In the genomic region with DNA sequence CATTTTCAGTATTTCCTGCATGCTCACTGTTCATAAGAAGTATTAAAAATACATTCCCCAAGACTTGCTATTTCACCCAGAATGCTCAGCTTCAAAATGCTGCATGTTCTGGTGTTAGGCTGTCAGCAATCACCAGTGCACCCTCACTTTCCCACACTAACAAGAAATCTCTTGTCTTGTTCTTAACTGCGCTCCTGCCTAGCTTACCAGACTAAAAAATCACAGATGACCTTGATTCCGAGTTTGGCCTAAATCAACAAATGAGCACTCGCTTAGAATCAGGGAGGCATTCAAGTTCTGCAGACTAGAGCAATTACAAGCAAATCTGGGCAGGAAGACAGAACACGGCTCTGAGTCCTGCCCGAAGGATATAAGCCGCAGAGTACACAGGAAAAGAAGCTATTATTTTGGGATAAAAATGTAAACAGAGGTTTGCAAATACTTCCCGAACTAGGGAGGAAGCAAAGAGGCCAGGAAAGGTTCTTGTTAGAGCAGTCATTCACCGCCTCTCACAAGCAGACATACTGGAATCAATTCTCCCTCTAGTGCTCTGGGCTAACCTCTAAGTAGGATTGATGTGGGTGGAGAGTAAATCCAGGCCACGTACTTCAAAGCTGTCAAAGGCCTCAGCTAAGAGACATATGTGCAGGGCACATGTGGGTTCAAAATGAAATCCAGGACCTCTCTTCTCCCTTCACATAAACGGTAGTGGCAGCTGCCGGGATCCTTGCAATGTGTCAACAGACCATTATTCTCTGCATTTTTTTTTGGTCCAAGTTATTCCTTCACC, we compare ENCODE assay signal across 11 mouse cellular contexts.
DNase-seq lines count a peak whose midpoint lies in the region; ATAC-seq lines count a peak whose summit lies in the region.
"Had no signal": no experiment of that assay in that cellular context is flagged by ENCODE, and none has a peak within 500 bp of the region (broad histone marks: within the 10 kb centered on the region; RNA-seq: fewer than 3 reads in every experiment).

No protein-coding gene starts in this region.

- no peaks in the 10 kb centered on the region for H3K27me3 ChIP-seq in hindbrain, embryonic 15.5 days
- no peaks in the 10 kb centered on the region for H3K27me3 ChIP-seq in hindbrain, embryonic 12.5 days
- H3K27me3 ChIP-seq in neural tube, embryonic 15.5 days (replicated peaks), result no peaks in the 10 kb centered on the region
- H3K27me3 ChIP-seq in intestine, embryonic 15.5 days (replicated peaks), result no peaks in the 10 kb centered on the region
- no peaks in the 10 kb centered on the region for H3K27me3 ChIP-seq in stomach, embryonic 16.5 days (ENCODE audit: control insufficient read depth, insufficient read depth, low read length)

- no peak overlapping the region for H3K9ac ChIP-seq in hindbrain, embryonic 15.5 days
- no peak overlapping the region for H3K9ac ChIP-seq in hindbrain, embryonic 12.5 days
- no peak overlapping the region for H3K9ac ChIP-seq in neural tube, embryonic 15.5 days (replicated peaks)
- H3K9ac ChIP-seq in intestine, embryonic 15.5 days, result no peak overlapping the region
- no peak overlapping the region for H3K9ac ChIP-seq in stomach, embryonic 16.5 days (ENCODE audit: low read length)

- H3K36me3 ChIP-seq in hindbrain, embryonic 15.5 days, result no peaks in the 10 kb centered on the region
- 0 out of 2 replicates have a peak, but pooled peaks cover 3% of the 10 kb centered on the region for H3K36me3 ChIP-seq in hindbrain, embryonic 12.5 days
- H3K36me3 ChIP-seq in neural tube, embryonic 15.5 days, result 0 out of 2 replicates have a peak, but pooled peaks cover 5% of the 10 kb centered on the region
- H3K36me3 ChIP-seq in intestine, embryonic 15.5 days, result no peaks in the 10 kb centered on the region
- H3K36me3 ChIP-seq in stomach, embryonic 16.5 days (ENCODE audit: control insufficient read depth, insufficient read depth, low read length), result no peaks in the 10 kb centered on the region

- WGBS in hindbrain, embryonic 15.5 days, result 69% methylated on average over 11 of the region's 11 CpGs
- WGBS in hindbrain, embryonic 12.5 days, result 72% methylated on average over 11 of the region's 11 CpGs
- 78% methylated on average over 11 of the region's 11 CpGs for WGBS in neural tube, embryonic 15.5 days
- 16% methylated on average over 11 of the region's 11 CpGs for WGBS in intestine, embryonic 15.5 days
- whole genome bisulfite sequencing in stomach, embryonic 16.5 days, result 9% methylated on average over 11 of the region's 11 CpGs

- peaks cover 14% of the 10 kb centered on the region for H3K4me1 ChIP-seq in hindbrain, embryonic 15.5 days (replicated peaks)
- 0 out of 2 replicates have a peak, but pooled peaks cover 4% of the 10 kb centered on the region for H3K4me1 ChIP-seq in hindbrain, embryonic 12.5 days
- H3K4me1 ChIP-seq in neural tube, embryonic 15.5 days, result peaks cover 22% of the 10 kb centered on the region
- H3K4me1 ChIP-seq in intestine, embryonic 15.5 days (replicated peaks), result 0 out of 2 replicates have a peak, but pooled peaks cover 10% of the 10 kb centered on the region
- peaks cover 14% of the 10 kb centered on the region for H3K4me1 ChIP-seq in stomach, embryonic 16.5 days (ENCODE audit: control insufficient read depth, insufficient read depth, low read length)

- no peak for ATAC-seq in hindbrain, embryonic 15.5 days (ENCODE audit: low FRiP score, low read depth)
- no peak for ATAC-seq in hindbrain, embryonic 12.5 days (ENCODE audit: low FRiP score)
- ATAC-seq in neural tube, embryonic 15.5 days (ENCODE audit: low FRiP score), result no peak
- no peak for ATAC-seq in intestine, embryonic 15.5 days
- ATAC-seq in stomach, embryonic 16.5 days (ENCODE audit: insufficient read depth, low FRiP score), result no peak

- H3K9me3 ChIP-seq in hindbrain, embryonic 15.5 days, result no peaks in the 10 kb centered on the region
- H3K9me3 ChIP-seq in hindbrain, embryonic 12.5 days (replicated peaks), result 0 out of 2 replicates have a peak, but pooled peaks cover 5% of the 10 kb centered on the region
- H3K9me3 ChIP-seq in neural tube, embryonic 15.5 days (replicated peaks), result no peaks in the 10 kb centered on the region
- 0 out of 2 replicates have a peak, but pooled peaks cover 3% of the 10 kb centered on the region for H3K9me3 ChIP-seq in intestine, embryonic 15.5 days
- H3K9me3 ChIP-seq in stomach, embryonic 16.5 days (replicated peaks; ENCODE audit: control insufficient read depth, low read length), result 0 out of 2 replicates have a peak, but pooled peaks cover 2% of the 10 kb centered on the region

- H3K4me3 ChIP-seq in hindbrain, embryonic 15.5 days, result no peak overlapping the region
- H3K4me3 ChIP-seq in hindbrain, embryonic 12.5 days, result no peak overlapping the region
- H3K4me3 ChIP-seq in neural tube, embryonic 15.5 days (replicated peaks), result no peak overlapping the region
- no peak overlapping the region for H3K4me3 ChIP-seq in intestine, embryonic 15.5 days (replicated peaks)
- no peak overlapping the region for H3K4me3 ChIP-seq in stomach, embryonic 16.5 days (replicated peaks; ENCODE audit: low read length)

- peak; percentile 13 for DNase-seq in neural tube, embryonic 10.5 days (ENCODE audit: extremely low spot score, low spot score)
- no peak for DNase-seq in right cerebral cortex, postnatal 25 days
- DNase-seq in adrenal gland, postnatal 36 days, result no peak
- DNase-seq: kidney, adult 2 months had no signal

- H3K27ac ChIP-seq in hindbrain, embryonic 15.5 days (replicated peaks), result peak overlapping the region; percentile 43; the same call in 1 of the 2 replicates
- no peak overlapping the region for H3K27ac ChIP-seq in hindbrain, embryonic 12.5 days
- H3K27ac ChIP-seq in neural tube, embryonic 15.5 days (replicated peaks), result no peak overlapping the region
- H3K27ac ChIP-seq in intestine, embryonic 15.5 days, result 0 out of 2 replicates have a peak overlapping the region, but pooled peaks have one; percentile 27
- H3K27ac ChIP-seq in stomach, embryonic 16.5 days (ENCODE audit: low read length), result peak overlapping the region; percentile 56; the same call in 1 of the 2 replicates
- H3K27ac ChIP-seq: macrophage had no signal

- H3K4me2 ChIP-seq in hindbrain, embryonic 15.5 days, result no peak overlapping the region
- no peak overlapping the region for H3K4me2 ChIP-seq in hindbrain, embryonic 12.5 days (replicated peaks)
- no peak overlapping the region for H3K4me2 ChIP-seq in neural tube, embryonic 15.5 days
- H3K4me2 ChIP-seq in intestine, embryonic 15.5 days (replicated peaks), result no peak overlapping the region
- H3K4me2 ChIP-seq in stomach, embryonic 16.5 days (ENCODE audit: low read depth, low read length), result peak overlapping the region; percentile 7; the same call in 1 of the 2 replicates
- H3K4me2 ChIP-seq: liver, embryonic 11.5 days had no signal

Comparison
In these comparisons a context has a peak if more than half of its experiments do, and no peak if none do; other contexts are left out.
1. H3K27ac ChIP-seq: peak in hindbrain, embryonic 15.5 days (single experiment), intestine, embryonic 15.5 days (single experiment) and stomach, embryonic 16.5 days (single experiment); none in hindbrain, embryonic 12.5 days (single experiment) and neural tube, embryonic 15.5 days (single experiment).